Mouse (Mus musculus) kidney, postnatal 14 days (tissue): ENCODE measurements at regions not wholly inside any gene's neighbourhood (a gene's known extent, or its start where the extent isn't known, plus 50 kb on each side); places are given as distances from the start of the nearest gene placed in this dataset.

ENCODE experiments used
- DNase-seq: peaks from one replicate; pipeline ENCODE4 v3.0.0; 2022; ENCODE audit warnings: mixed read lengths

DNA sequence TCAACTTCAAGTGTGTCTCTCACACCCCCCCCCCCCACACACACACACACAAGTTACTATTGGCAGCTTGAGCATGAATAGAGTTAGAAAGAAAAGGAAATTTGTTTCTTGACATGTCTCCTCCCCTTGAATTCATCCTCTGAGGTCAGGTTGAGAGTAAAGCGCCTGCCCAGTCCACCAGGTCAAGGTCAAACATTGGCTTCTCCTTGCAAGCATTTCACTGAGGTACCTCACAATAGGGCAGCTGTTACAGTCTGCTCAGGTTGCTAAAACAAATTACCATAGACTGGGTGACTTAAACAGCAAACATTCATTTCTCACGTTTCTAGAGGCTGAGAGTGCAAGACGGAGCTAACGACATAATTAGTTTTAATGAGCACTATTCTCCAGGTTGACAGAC, 344.2 kb downstream of the Galc start:
- DNase-seq, result no peak

DNA sequence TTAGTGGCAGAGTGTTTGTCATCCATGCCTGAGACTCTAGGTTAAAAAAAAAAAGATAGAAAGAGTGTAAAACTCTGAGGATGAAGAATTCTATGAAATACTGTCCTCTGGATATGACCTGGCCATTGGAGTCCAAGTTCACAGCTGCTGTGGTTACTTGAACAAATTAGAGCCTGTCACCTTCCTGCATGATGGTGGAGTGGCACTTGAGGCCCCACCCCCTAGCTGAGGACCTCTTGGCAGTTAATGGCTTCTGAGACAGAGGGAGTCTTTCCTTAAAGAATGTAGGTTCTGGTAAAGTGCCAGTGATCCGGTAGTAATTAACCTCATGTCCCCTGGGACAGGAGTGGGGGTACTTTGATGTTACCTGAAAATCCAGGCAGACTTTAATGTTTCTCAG, 346.5 kb downstream of the Galc start:
- no peak for DNase-seq

DNA sequence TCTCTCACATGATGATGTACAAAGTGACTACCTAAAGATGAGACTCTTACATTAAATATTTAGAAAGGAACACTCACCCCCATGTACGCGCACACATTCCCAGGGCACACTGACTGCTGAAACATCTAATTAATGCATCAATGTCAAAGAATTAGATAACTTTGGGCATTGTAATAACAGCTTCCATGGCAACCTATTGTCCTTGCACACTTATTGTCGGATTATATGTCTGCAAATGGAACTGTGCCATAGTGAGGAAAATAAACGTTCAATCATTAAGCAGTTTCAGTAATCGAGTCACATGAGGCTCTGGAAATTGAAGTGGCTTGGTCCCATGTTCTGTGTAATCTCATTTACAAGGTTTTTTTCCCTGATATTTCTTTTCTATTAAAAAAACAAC, 360.0 kb downstream of the Galc start:
- no peak for DNase-seq

DNA sequence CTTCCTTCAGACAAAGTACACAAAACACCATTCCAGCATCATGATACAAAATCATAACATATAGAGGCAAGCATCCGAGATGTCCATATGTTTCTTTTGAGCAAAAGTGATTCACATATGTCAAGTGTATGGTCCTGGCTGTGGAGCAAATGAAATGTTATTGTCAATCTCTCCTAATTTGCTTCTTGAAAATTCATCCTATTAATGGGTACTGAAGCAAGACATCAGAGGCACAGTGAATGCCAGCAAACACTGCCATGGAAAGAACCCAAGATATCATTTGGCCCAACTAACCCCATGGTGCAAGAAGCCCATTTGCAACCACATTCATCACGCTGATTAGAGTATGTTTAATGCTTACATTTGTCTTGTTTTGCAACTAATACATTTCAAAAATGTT, 361.1 kb downstream of the Galc start:
- no peak for DNase-seq

DNA sequence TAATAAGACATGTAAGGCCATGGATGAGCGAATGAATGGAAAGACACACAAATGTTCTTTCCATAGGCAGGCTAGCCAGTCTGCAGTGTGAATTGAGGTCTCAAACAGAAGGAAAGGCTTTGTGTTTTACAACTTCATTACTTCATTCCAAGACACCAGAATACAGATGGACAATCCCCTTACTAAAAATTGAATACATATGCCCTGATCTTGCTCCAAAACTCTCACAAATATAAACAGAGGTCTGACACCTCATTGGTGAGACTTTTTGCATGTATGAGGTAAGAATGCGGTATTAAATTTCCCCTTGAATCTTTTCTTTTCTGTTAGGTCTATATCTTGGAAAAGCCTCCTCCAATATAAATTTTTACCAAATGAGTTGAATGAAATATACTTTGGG, 363.3 kb downstream of the Galc start:
- DNase-seq, result no peak

DNA sequence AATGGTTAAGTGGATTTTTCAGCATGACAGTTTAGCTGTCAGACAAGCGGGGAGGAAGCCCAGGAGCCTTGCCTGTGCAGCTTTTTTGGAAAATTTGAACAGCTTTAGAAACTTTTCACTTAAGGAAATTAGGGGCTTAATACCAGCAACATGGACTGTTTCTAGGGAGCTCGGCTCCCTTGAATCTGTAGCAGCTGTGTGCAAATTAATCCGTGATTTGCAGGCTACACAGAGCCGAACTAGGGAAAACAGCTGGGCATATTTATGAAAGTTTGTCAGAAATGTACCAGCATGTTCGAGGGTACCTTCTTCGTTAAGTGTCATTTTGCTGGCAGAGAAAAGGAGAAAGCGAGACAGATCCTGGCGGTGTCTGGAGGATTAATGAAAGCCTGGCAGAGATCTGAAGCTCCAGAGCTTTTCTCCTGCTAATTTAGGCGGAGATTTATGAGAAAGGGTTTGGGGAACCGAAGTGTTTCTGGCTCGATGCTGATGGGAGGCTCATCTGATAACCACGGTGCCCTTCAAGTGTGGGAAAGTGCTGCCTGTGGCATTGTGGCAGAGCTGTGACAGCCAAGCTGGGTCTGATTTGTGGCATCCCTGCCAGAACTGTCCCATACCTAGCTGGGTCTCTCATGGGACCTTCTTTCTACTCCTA, 370.3 kb downstream of the Galc start:
- no peak for DNase-seq

DNA sequence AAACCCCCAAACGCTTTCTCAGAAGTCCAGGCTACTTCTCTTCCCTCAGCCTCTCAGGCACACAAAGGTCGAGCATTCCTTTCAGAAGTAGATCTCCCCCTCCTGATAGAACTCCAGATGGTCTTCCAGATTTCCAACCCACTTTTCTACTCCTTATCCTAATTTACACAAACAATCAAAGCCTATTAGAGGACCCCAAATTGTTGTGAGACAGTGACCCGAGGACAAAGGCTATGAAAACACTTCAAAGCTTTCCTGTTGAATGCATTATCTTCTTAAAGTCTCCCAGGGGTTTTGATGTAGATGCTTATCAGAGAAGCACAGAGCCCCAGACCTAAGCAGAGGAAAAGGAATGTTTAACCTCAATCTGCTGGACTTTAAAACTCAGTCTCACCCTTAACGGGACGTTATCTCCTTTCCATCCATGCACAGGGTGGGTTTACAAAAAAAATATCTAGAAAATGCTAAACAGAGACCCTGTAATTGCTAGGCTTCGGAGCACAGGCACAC, 370.9 kb downstream of the Galc start:
- DNase-seq, result no peak

DNA sequence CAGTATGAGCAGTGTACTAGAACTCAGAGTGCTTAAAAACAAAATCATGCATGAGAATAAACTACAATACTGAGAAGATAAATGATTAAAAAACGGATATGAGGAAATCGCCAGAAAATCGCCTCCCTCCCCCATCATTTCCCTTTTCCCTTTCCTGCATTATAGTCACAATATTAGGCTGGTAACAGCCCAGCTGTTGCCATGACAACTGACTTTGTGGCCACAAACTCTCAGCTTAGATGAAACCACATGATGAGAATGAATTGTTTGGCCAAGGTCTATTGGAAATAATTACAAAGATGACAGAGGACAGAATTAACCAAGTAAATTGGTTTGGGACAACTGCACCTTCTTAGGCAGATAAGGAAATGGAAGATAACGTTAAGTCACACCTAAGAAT, 376.8 kb downstream of the Galc start:
- DNase-seq, result no peak

DNA sequence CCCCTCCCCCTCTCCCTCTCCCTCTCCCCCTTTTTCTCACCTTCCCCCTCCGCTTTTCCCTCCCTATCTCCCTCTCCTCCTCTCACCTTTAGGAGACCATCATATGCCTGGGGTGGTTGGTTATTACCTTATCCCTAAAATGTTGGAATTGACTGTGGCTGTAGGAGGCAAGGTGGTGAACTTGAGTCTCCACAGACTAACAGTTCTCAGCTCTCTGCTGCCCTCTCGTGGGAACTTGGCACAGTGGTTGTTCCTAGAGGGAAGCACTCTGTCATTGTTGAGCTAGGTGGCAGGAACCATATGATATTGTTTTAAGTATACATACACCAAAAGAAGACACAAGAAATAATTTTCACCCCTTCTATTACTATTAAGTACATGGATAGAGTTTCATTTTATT, 386.9 kb downstream of the Galc start:
- DNase-seq, result peak; percentile 67

DNA sequence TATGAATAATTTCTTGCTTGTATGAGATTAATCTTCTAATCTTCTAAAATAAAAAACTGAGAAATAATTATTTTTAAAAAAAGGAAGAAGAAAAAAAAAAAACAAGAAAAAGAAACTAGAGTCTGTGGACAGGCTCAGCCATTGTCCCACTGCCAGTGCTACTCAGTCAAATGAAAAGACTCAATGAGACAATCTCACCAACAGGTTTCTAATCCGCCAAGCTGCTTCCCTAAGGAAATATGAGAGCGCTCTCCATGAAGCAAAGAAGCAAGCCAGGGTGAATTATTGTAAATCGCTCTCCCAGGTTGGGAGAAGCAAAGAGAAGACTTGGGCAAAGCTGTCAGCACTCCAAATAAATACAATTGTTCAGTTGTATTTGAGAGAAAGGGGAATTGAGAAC, 396.3 kb downstream of the Galc start:
- DNase-seq, result no peak

DNA sequence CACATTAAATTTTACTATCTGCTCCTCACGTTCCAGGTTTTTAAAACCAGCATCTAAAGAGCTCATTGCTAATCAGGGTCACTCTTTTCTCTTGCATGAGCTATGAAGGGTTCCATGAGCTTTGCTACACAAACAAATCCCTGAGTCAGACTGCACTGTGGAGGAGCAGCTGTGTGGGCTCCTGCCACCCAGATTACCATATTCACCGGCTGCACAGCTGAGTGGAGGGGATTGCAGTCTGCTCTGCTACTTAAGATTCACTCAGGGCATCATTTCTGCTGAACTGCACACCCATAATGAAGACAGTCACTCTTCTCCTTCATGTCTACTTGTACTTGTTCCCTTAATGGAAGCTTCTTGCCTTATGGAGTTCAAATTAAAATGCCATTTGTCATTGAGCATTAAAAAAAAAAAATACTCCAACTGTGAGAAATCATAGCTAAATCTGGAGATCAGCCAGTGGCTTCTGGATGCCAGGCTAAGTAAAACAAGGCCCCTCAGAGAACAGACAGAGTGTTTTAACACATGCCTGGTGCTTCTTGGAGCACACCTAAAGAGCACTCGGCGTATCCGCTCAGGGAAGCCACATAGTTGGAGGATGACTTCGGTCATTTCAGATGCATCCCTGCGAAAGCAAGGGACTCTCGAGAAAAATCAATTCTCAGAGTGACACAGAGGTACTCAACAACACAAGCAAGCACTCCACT, 422.9 kb downstream of the Galc start:
- DNase-seq, result no peak

DNA sequence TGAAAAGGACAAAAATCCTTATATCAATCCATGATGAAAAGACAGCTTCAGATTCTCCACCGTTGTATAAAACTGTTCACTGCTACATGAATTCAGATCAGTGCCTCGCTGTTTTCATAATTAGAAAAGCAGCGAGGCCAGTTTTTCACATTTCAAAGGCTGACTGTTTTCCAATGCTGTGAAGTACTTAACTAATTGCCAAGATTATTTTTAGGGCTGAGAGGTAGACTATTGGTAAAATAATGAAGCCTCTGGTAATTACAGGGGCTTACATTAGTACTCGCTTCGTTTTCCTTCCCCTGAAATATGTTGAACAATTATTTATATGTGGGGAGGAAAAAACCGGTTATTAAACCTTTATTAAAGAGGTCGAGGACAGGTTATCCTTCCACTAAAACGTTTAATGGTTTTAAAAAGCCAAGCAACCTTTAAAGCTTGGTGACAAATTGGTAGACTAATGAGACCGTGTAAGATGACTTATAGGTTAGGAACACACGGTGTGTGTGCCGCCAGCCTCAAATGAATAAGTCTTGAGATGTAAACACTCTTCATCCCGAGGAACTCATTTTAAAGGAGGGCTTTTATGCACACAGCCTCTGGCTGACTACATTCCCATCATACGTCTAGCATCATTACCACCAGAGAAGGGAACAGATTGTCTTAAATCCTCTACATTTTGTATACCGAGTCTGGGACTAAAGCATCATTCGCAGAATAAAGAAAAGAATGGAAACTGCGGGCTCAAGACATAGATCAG, 465.7 kb downstream of the Galc start:
- DNase-seq, result no peak

DNA sequence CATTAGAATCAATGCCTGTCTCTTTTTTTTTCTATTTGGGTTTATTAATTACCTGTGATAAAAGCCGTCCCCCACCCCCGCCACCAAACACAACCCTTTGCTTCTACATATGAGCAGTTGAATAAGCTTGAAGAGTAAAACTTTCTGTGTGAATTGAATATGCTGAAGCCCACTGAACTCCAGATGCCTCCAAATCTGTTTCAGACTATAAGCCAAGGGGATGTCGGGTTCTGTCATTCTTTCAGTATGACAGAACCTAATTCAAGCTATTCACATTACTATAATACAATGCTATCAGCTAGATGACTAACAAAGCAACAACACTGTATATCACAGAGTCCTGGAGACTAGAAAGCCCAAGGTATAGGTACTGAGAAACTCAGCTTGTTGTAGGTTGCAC, 475.8 kb downstream of the Galc start:
- no peak for DNase-seq

DNA sequence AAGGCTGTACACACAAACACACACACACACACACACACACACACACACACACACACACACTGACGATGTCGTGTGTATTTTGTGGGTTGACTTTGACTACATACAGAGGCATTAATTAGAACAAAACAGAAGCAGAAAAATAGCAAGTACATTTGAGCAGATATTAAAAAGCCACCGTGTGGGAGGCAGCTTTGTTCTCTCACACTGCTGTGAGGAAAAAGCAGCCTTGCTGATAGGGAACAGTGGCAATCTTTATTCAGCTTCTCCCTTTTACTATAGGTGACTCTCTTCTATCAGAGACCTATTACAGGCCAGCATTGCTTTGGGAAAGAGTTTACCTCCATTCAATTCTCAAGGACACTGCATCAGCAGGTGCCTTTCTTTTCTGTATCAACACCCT, 500.1 kb downstream of the Galc start:
- DNase-seq, result no peak

DNA sequence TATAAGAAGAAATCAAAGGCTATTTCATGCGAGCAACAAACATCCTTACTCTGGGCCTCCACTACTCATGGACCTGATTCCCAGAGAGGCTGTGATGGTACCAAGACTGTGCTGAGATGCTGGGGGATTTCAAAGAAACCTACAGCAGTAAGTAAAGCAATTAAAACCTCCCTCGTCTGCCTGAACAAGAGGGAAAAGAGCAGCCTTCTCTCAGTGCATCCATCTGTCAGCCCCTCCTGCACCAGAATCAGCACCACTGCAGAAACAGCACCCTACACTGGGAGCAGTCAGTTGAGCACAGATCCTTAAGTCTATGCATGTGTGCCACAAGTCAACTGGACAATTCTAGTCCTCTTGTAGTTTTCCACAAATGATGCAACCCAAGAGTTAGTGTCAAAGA, 500.6 kb downstream of the Galc start:
- no peak for DNase-seq

DNA sequence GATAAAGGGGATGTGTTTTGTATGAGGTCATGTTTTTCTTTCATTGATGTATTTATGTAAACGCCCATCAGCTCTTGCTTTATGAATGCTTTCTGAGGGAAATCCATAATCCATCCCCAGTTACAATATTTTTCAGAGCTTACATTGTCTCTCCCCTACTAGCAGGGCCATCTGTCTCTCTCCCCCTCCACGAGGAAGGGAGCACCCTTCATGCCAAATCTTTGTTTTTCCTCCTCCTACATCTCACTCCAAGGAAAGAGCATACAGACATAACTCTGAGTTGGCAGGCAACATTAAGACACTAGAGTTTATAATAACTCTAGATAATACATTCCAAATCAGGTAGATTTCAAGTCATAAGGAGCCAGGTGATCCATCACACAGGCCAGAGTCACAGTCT, 509.1 kb downstream of the Galc start:
- no peak for DNase-seq

DNA sequence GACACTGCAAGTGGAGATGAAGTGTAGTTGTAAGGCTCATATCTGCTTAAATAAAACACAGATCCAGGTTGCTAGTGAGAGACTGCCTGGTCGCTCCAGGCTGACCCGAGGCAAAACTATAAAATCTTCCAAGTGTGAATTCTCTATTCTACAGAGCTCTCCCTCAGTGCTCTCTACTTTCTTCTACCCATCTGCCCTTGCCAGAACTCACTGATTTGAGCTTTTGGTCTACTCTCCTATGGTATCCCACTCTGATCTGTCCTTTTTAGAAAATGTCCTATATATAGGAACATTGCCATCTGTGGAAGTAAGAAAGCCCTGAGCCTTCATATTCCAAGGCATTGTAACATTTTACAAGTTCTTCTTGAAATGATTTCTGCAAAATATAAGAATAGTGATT, 518.3 kb downstream of the Galc start:
- DNase-seq, result no peak

DNA sequence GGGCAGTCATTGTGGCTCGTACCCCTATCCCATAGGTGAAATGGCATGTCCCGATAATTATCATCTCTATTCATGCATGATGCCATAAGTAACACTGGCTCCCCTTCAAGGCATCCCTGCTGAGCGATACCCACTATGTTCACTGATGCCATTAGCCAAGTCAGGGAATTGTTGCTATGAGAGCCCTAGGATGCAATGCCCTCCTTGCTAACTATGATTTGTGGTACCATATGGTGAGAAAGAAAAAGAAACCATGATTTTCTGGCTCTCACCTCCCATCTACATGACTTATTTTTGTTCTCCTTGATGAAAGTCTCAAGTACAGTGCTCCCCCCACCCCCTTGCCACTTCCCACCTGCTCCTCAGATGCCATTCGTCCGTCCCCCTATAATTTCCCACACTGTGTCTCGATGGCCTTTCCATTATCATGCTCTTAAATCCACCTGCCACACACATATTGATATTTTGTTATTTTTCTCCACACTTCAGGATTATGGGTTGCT, 527.1 kb downstream of the Galc start:
- DNase-seq, result no peak

DNA sequence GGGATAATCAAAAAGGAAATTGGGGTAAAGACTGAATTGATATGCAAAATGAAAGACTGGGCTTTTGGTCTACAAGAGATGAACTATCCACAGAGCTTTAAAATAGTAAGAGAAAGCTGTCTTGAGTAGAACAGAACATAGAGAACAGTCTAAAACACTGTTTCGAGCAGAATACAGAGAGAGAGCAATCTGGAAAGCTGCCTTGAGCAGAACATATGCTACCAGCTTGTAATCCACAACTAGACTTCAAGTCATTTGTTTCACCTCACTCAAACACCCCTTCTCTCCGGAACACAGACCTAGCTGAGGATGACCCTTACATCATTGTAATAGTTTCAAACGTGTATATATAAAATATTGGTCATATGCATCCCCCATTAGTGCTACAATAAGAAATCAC, 538.7 kb downstream of the Galc start:
- DNase-seq, result no peak

DNA sequence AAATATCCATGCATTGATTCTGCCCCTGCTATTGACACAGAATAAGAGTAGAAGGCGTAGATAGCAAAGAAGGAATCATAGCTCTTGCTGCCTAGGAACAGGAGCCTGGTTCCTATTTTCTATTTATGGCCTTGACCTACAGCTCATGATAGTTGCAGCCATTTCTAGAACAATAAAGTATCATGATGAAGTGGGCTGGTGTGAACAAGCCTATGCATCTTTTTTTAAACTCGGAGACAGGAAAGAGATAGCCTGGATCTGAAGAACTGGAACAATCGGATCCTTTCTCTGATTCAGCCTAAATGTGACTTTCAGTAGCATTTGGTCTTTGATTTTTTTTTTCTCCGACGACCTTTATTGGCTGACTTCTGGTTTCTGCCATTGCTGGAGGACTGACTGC, 541.4 kb downstream of the Galc start:
- no peak for DNase-seq
